Mouse (Mus musculus) heart, postnatal 0 days (tissue): ENCODE measurements at regions not wholly inside any gene's neighbourhood (a gene's known extent, or its start where the extent isn't known, plus 50 kb on each side); places are given as distances from the start of the nearest gene placed in this dataset.

Experiments
- ATAC-seq: fragments of 200-750 bp; cut with Nextera tagmentation; 2 replicates; pipeline ENCODE4 v1.8.0; 2017; ENCODE audit warnings: low read depth, moderate number of reproducible peaks, moderate library complexity; ENCODE audit not compliant: insufficient read depth
- DNase-seq: peaks from one replicate; pipeline ENCODE4 v3.0.0-alpha.2; 2016; ENCODE audit warnings: low spot score
- H3K27ac ChIP-seq: fragments of 300-500 bp; sonication (generic); 2 replicates; pipeline ENCODE4 v1.5.1; 2014; ENCODE audit warnings: low read depth, mild to moderate bottlenecking
- H3K27me3 ChIP-seq: fragments of 300-500 bp; sonication (generic); 2 replicates; pipeline ENCODE4 v1.6.1; 2014; ENCODE audit warnings: low read length, mixed read lengths; ENCODE audit not compliant: control insufficient read depth, insufficient read depth
- H3K36me3 ChIP-seq: fragments of 300-500 bp; sonication (generic); replicated peaks from 2 replicates; pipeline ENCODE4 v1.6.1; 2014; ENCODE audit warnings: low read length, mixed read lengths; ENCODE audit not compliant: control insufficient read depth, insufficient read depth
- H3K4me1 ChIP-seq: fragments of 300-500 bp; sonication (generic); 2 replicates; pipeline ENCODE4 v1.6.1; 2014; ENCODE audit warnings: antibody characterized with exemption; ENCODE audit not compliant: control insufficient read depth, insufficient read depth
- H3K4me2 ChIP-seq: fragments of 300-500 bp; sonication (generic); 2 replicates; pipeline ENCODE4 v1.6.1; 2014; ENCODE audit warnings: low read depth, mild to moderate bottlenecking, low read length, moderate library complexity
- H3K4me3 ChIP-seq: fragments of 300-500 bp; sonication (generic); 2 replicates; pipeline ENCODE4 v1.5.1; 2014; ENCODE audit warnings: low read depth, low read length
- H3K9ac ChIP-seq: fragments of 300-500 bp; sonication (generic); replicated peaks from 2 replicates; pipeline ENCODE4 v1.6.1; 2014; ENCODE audit warnings: low read depth, low read length, mixed read lengths
- H3K9me3 ChIP-seq: fragments of 300-500 bp; sonication (generic); replicated peaks from 2 replicates; pipeline ENCODE4 v1.6.1; 2016; ENCODE audit warnings: low read length; ENCODE audit not compliant: control insufficient read depth
- CTCF ChIP-seq: IDR thresholded peaks from 2 replicates; pipeline ENCODE4 v1.5.1; 2016; ENCODE audit warnings: antibody characterized with exemption, control low read depth, low read depth
- EP300 ChIP-seq: IDR thresholded peaks from 2 replicates; pipeline ENCODE4 v1.6.1; 2016; ENCODE audit warnings: antibody characterized with exemption, low read depth
- WGBS: fragments of 180-500 bp; shearing (Covaris S2); extraction: QIAGEN DNeasy Blood & Tissue Kit; methylation state at CpG from one replicate; pipeline ENCODE4 v1.1.7; 2014; 5-methylcytosine and 5-hydroxymethylcytosine counted together

DNA sequence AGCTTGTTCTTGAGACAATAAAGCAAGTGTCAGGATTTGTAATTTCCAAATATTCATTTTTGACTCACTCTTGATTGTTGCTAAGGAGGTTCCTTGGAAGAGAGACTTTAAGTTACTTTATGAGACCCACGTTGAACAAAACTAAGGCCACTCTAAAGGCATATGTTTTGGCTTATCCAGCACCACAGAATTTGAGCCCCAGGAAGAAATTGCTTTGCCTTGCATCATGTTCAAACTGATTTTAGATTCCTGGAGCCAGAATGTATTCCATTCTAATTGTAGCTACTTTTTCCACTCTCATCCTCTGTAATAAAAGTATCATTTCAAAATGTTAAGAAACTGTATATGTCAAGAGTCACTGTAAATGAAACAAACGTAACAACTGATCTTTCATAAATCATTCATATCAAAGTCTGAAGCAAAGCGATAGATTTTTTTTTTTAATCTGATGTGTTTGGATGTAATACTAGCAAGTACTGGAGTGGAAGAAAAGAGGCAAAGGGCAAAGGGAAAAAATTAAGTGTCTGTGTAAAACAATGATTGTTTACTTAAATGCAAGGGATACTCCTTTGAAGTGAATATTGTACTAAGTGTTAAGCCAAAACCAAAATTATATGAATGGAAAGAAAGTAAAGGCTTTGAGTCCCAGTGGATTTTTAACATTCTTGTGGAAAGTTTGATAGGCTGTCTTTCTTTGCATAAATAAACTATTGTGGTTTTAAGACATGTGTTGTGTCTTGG is 301.7 kb upstream of the Mef2c start:
- WGBS, result 81% methylated on average over 3 of the region's 3 CpGs
- Histone ChIP-seq H3K4me2 (no peak overlapping the region), H3K27ac (no peak overlapping the region), H3K4me3 (no peak overlapping the region), H3K9me3 (no peaks in the 10 kb centered on the region), H3K9ac (no peak overlapping the region), H3K36me3 (no peaks in the 10 kb centered on the region), H3K27me3 (no peaks in the 10 kb centered on the region), H3K4me1 (no peaks in the 10 kb centered on the region)
- TF ChIP-seq EP300, result no peak
- TF ChIP-seq CTCF, result no peak
- DNase-seq (no peak), ATAC-seq (no peak)

DNA sequence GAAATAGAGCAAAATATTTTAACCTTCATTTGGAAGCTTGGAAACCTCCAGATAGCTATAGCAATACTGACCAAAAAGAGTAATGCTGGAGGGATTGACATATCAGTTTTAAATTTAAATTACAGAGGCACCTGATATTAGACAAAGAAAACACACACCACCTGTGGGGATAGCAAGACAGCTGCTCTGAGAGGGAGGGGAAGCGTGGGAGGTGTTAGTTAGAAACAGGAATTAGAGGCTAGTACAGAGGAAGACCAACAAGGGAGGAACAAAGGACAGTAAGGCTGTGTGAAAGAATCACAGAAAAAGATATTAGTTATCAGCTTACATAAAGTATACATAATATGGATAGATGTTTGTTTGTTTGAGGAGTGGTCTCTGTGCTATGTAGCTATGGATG is 297.2 kb upstream of the Mef2c start:
- Histone ChIP-seq H3K4me1 (no peaks in the 10 kb centered on the region), H3K27me3 (no peaks in the 10 kb centered on the region), H3K36me3 (no peaks in the 10 kb centered on the region), H3K9ac (no peak overlapping the region), H3K27ac (no peak overlapping the region), H3K4me2 (no peak overlapping the region), H3K9me3 (no peaks in the 10 kb centered on the region), H3K4me3 (no peak overlapping the region)
- WGBS, result 78% methylated on average over 1 of the region's 1 CpGs
- ATAC-seq (no peak), DNase-seq (peak; percentile 2)
- TF ChIP-seq EP300 (no peak), CTCF (no peak)

- no peak for DNase-seq
- H3K4me1 ChIP-seq, result no peaks in the 10 kb centered on the region
- H3K9me3 ChIP-seq, result no peaks in the 10 kb centered on the region
- 58% methylated on average over 4 of the region's 4 CpGs for WGBS
- no peak for TF ChIP-seq CTCF
- no peaks in the 10 kb centered on the region for H3K36me3 ChIP-seq
- ATAC-seq, result no peak
- no peak overlapping the region for H3K27ac ChIP-seq
- no peak overlapping the region for H3K9ac ChIP-seq
- H3K27me3 ChIP-seq, result no peaks in the 10 kb centered on the region
- H3K4me2 ChIP-seq, result no peak overlapping the region
- no peak overlapping the region for H3K4me3 ChIP-seq
Measured at GRCm38 (mm10) chr13:83207513-83207912, 296.3 kb upstream of the Mef2c start.

GRCm38 (mm10) chr13:83208111-83208510 is 295.7 kb upstream of the Mef2c start:
- 75% methylated on average over 5 of the region's 5 CpGs for WGBS
- Histone ChIP-seq H3K4me1 (no peaks in the 10 kb centered on the region), H3K9ac (no peak overlapping the region), H3K27me3 (no peaks in the 10 kb centered on the region), H3K9me3 (no peaks in the 10 kb centered on the region), H3K27ac (no peak overlapping the region), H3K4me3 (no peak overlapping the region), H3K36me3 (no peaks in the 10 kb centered on the region), H3K4me2 (no peak overlapping the region)
- no peak for ATAC-seq
- TF ChIP-seq EP300, result no peak
- no peak for TF ChIP-seq CTCF
- DNase-seq, result no peak

GRCm38 (mm10) chr13:83214811-83215210 is 289.0 kb upstream of the Mef2c start:
- TF ChIP-seq CTCF (no peak), EP300 (no peak)
- ATAC-seq (no peak), DNase-seq (no peak)
- H3K27me3 ChIP-seq, result no peaks in the 10 kb centered on the region
- no peak overlapping the region for H3K4me2 ChIP-seq
- H3K27ac ChIP-seq, result no peak overlapping the region
- no peaks in the 10 kb centered on the region for H3K36me3 ChIP-seq
- no peaks in the 10 kb centered on the region for H3K9me3 ChIP-seq
- no peak overlapping the region for H3K9ac ChIP-seq
- H3K4me1 ChIP-seq, result no peaks in the 10 kb centered on the region
- H3K4me3 ChIP-seq, result no peak overlapping the region

GRCm38 (mm10) chr13:83216454-83216853 is 287.4 kb upstream of the Mef2c start:
- no peak for ATAC-seq
- no peak for TF ChIP-seq EP300
- TF ChIP-seq CTCF, result no peak
- Histone ChIP-seq H3K36me3 (no peaks in the 10 kb centered on the region), H3K4me3 (no peak overlapping the region), H3K9ac (no peak overlapping the region), H3K4me2 (no peak overlapping the region), H3K27me3 (no peaks in the 10 kb centered on the region), H3K27ac (no peak overlapping the region), H3K9me3 (no peaks in the 10 kb centered on the region), H3K4me1 (no peaks in the 10 kb centered on the region)
- DNase-seq, result no peak
- WGBS, result 89% methylated on average over 3 of the region's 3 CpGs
